Mouse (Mus musculus) layer of hippocampus, postnatal 36 days (tissue): ENCODE measurements around the gene Orm2. TPM values are rescaled to one million over a fixed set of nuclear protein-coding genes. Genes with fewer than 3 reads are reported as not detected.

Experiments used
- DNase-seq, 2 experiments: peaks; one replicate each; pipeline ENCODE4 v3.0.0; 2022
- total RNA-seq, 2 experiments: library from RNA; stranded (reverse); gene quantifications; 2 replicates each; pipeline ENCODE4 v1.2.3; 2021

The Orm2 gene
- total RNA-seq, 2 experiments from 2014 or later: not detected

GRCm38 (mm10) chr4:63382676-63383369 lies 20.6 kb downstream of the Orm2 start:
- no peak for DNase-seq

GRCm38 (mm10) chr4:63383474-63383873 lies 21.2 kb downstream of the Orm2 start:
- no peak for DNase-seq

GRCm38 (mm10) chr4:63384262-63384661 lies 22.0 kb downstream of the Orm2 start:
- no peak for DNase-seq

GRCm38 (mm10) chr4:63385253-63385652 lies 23.0 kb downstream of the Orm2 start:
- no peak for DNase-seq

GRCm38 (mm10) chr4:63385784-63386183 lies 23.5 kb downstream of the Orm2 start:
- DNase-seq: no peak

- no peak for DNase-seq
Measured at GRCm38 (mm10) chr4:63388029-63388428, 25.8 kb downstream of the Orm2 start.

- DNase-seq: no peak
Measured at GRCm38 (mm10) chr4:63389121-63389886, 27.1 kb downstream of the Orm2 start.

GRCm38 (mm10) chr4:63389887-63390528 lies 27.8 kb downstream of the Orm2 start:
- no peak for DNase-seq

GRCm38 (mm10) chr4:63391322-63391721 lies 29.1 kb downstream of the Orm2 start:
- DNase-seq: no peak

- no peak for DNase-seq
Measured at GRCm38 (mm10) chr4:63397981-63398537, 35.8 kb downstream of the Orm2 start.

GRCm38 (mm10) chr4:63398854-63399609 lies 36.8 kb downstream of the Orm2 start:
- DNase-seq: no peak

GRCm38 (mm10) chr4:63399691-63400270 lies 37.5 kb downstream of the Orm2 start:
- DNase-seq: no peak

- DNase-seq: no peak
Measured at GRCm38 (mm10) chr4:63400541-63401306, 38.5 kb downstream of the Orm2 start.

- DNase-seq: no peak
Measured at GRCm38 (mm10) chr4:63401620-63402019, 39.4 kb downstream of the Orm2 start.

- no peak for DNase-seq
Measured at GRCm38 (mm10) chr4:63402056-63402455, 39.8 kb downstream of the Orm2 start.

GRCm38 (mm10) chr4:63402558-63402957 lies 40.3 kb downstream of the Orm2 start:
- DNase-seq: no peak

- peak; percentile 56 to 69 for DNase-seq
Measured at GRCm38 (mm10) chr4:63403040-63403959, 41.1 kb downstream of the Orm2 start, which contains the start of gene Akna. Akna (minus strand) TSS chr4:63403354.

GRCm38 (mm10) chr4:63404205-63404604 lies 42.0 kb downstream of the Orm2 start:
- no peak for DNase-seq

GRCm38 (mm10) chr4:63405051-63405450 lies 42.8 kb downstream of the Orm2 start:
- no peak for DNase-seq

- DNase-seq: no peak
Measured at GRCm38 (mm10) chr4:63405683-63406082, 43.4 kb downstream of the Orm2 start.
